Mouse (Mus musculus): ENCODE measurements around the gene Loxl1. TPM values are rescaled to one million over a fixed set of nuclear protein-coding genes. Genes with fewer than 3 reads are reported as not detected.

Gene Loxl1
- total and polyA plus RNA-seq, 2 experiments from 2014 or later = 39.2 to 61.7 TPM

GRCm38 (mm10) chr9:58242696-58243095 is 70.3 kb downstream of the Loxl1 start:
- Histone ChIP-seq H3K4me3 (ENCODE audit: low read depth, low read length) (no peak overlapping the region), H3K9me3 (replicated peaks; ENCODE audit: control insufficient read depth, low read length) (no peaks in the 10 kb centered on the region), H3K4me2 (ENCODE audit: low read depth, low read length) (no peak overlapping the region), H3K36me3 (replicated peaks; ENCODE audit: control insufficient read depth, insufficient read depth, low read length) (peaks cover 8% of the 10 kb centered on the region; the same call in 1 of the 2 replicates), H3K27me3 (ENCODE audit: control insufficient read depth, insufficient read depth, low read length) (no peaks in the 10 kb centered on the region), H3K27ac (ENCODE audit: low read depth) (no peak overlapping the region), H3K9ac (replicated peaks; ENCODE audit: low read depth, low read length) (0 out of 2 replicates have a peak overlapping the region, but pooled peaks have one; percentile 20), H3K4me1 (ENCODE audit: control insufficient read depth, insufficient read depth) (peaks cover 21% of the 10 kb centered on the region)
- no peak for ATAC-seq (ENCODE audit: insufficient read depth, low read depth)
- TF ChIP-seq CTCF (IDR thresholded peaks at IDR 0.05; ENCODE audit: low read depth) (no peak), EP300 (IDR thresholded peaks at IDR 0.05; ENCODE audit: low read depth) (no peak)
- DNase-seq (ENCODE audit: low spot score) = no peak
- 61% methylated on average over 5 of the region's 5 CpGs for WGBS

GRCm38 (mm10) chr9:58241780-58242485 is 71.1 kb downstream of the Loxl1 start:
- Histone ChIP-seq H3K4me1 (ENCODE audit: control insufficient read depth, insufficient read depth) (peaks cover 13% of the 10 kb centered on the region), H3K9me3 (replicated peaks; ENCODE audit: control insufficient read depth, low read length) (no peaks in the 10 kb centered on the region), H3K36me3 (replicated peaks; ENCODE audit: control insufficient read depth, insufficient read depth, low read length) (peaks cover 8% of the 10 kb centered on the region; the same call in 1 of the 2 replicates), H3K4me2 (ENCODE audit: low read depth, low read length) (0 out of 2 replicates have a peak overlapping the region, but pooled peaks have one; percentile 1), H3K9ac (replicated peaks; ENCODE audit: low read depth, low read length) (peak overlapping the region; percentile 15; the same call in 1 of the 2 replicates), H3K27ac (ENCODE audit: low read depth) (0 out of 2 replicates have a peak overlapping the region, but pooled peaks have one; percentile 53), H3K27me3 (ENCODE audit: control insufficient read depth, insufficient read depth, low read length) (no peaks in the 10 kb centered on the region), H3K4me3 (ENCODE audit: low read depth, low read length) (no peak overlapping the region)
- DNase-seq (ENCODE audit: low spot score) (peak; percentile 62), ATAC-seq (ENCODE audit: insufficient read depth, low read depth) (peak; percentile 63)
- WGBS = 48% methylated on average over 9 of the region's 9 CpGs
- TF ChIP-seq CTCF (IDR thresholded peaks at IDR 0.05; ENCODE audit: low read depth) (no peak), EP300 (IDR thresholded peaks at IDR 0.05; ENCODE audit: low read depth) (no peak)

Other genes with a start within 250 kb of the Loxl1 start
- not detected in 2 replicates for gene Stra6, start 249.4 kb downstream of the Loxl1 start, total RNA-seq (2014; rRNA removed; ENCODE audit: low replicate concordance)
- gene Stra6, start 249.4 kb downstream of the Loxl1 start, polyA plus RNA-seq (2015; fragmentation: Nextera tagmentation; extraction: Ambion mirVana) = 0.05 and 0.11 TPM in 2 replicates
- not detected in 2 replicates for gene Ccdc33, start 194.4 kb downstream of the Loxl1 start, total RNA-seq (2014; rRNA removed; ENCODE audit: low replicate concordance)
- 0.25 TPM in 1 of 2 replicates, not detected in the other for gene Ccdc33, start 194.4 kb downstream of the Loxl1 start, polyA plus RNA-seq (2015; fragmentation: Nextera tagmentation; extraction: Ambion mirVana)
- gene Islr, start 108.9 kb downstream of the Loxl1 start, total RNA-seq (2014; rRNA removed; ENCODE audit: low replicate concordance) = 21.1 and 39.9 TPM in 2 replicates
- gene Islr, start 108.9 kb downstream of the Loxl1 start, polyA plus RNA-seq (2015; fragmentation: Nextera tagmentation; extraction: Ambion mirVana) = 14.4 and 16.3 TPM in 2 replicates
- gene Islr2, start 108.9 kb downstream of the Loxl1 start, total RNA-seq (2014; rRNA removed; ENCODE audit: low replicate concordance) = 0.69 and 0.89 TPM in 2 replicates
- 0.08 TPM in 1 of 2 replicates, not detected in the other for gene Islr2, start 108.9 kb downstream of the Loxl1 start, polyA plus RNA-seq (2015; fragmentation: Nextera tagmentation; extraction: Ambion mirVana)
- 11.4 and 15.0 TPM in 2 replicates for gene Pml, start 63.4 kb downstream of the Loxl1 start, total RNA-seq (2014; rRNA removed; ENCODE audit: low replicate concordance)
- gene Pml, start 63.4 kb downstream of the Loxl1 start, polyA plus RNA-seq (2015; fragmentation: Nextera tagmentation; extraction: Ambion mirVana) = 5.2 and 5.6 TPM in 2 replicates
- 16.4 and 52.8 TPM in 2 replicates for gene Stoml1, start 60.0 kb downstream of the Loxl1 start, total RNA-seq (2014; rRNA removed; ENCODE audit: low replicate concordance)
- 21.7 and 23.3 TPM in 2 replicates for gene Stoml1, start 60.0 kb downstream of the Loxl1 start, polyA plus RNA-seq (2015; fragmentation: Nextera tagmentation; extraction: Ambion mirVana)
- not detected in 2 replicates for gene Tbc1d21, start 57.3 kb upstream of the Loxl1 start, total RNA-seq (2014; rRNA removed; ENCODE audit: low replicate concordance)
- not detected in 2 replicates for gene Tbc1d21, start 57.3 kb upstream of the Loxl1 start, polyA plus RNA-seq (2015; fragmentation: Nextera tagmentation; extraction: Ambion mirVana)
- gene Insyn1, start 175.4 kb upstream of the Loxl1 start, total RNA-seq (2014; rRNA removed; ENCODE audit: low replicate concordance) = 9.6 and 13.6 TPM in 2 replicates
- 0.77 and 0.80 TPM in 2 replicates for gene Insyn1, start 175.4 kb upstream of the Loxl1 start, polyA plus RNA-seq (2015; fragmentation: Nextera tagmentation; extraction: Ambion mirVana)
- gene Cd276, start 242.3 kb upstream of the Loxl1 start, total RNA-seq (2014; rRNA removed; ENCODE audit: low replicate concordance) = 14.2 and 27.6 TPM in 2 replicates
- 13.1 and 14.5 TPM in 2 replicates for gene Cd276, start 242.3 kb upstream of the Loxl1 start, polyA plus RNA-seq (2015; fragmentation: Nextera tagmentation; extraction: Ambion mirVana)